Mouse (Mus musculus): ENCODE results near the gene Dclk2.

The Dclk2 gene

GRCm38 (mm10) chr3:86802825-86803224, 117.8 kb downstream of the Dclk2 start:
- intact Hi-C loops (cut with DNase I), result no loop called here

- intact Hi-C loops (cut with DNase I), result no loop called here
These were observed 119.8 kb downstream of the Dclk2 start for GRCm38 (mm10) chr3:86800841-86801240.

- intact Hi-C loops (cut with DNase I), result no loop called here
These were observed 121.6 kb downstream of the Dclk2 start for GRCm38 (mm10) chr3:86799041-86799440.

GRCm38 (mm10) chr3:86797871-86798460, 122.7 kb downstream of the Dclk2 start:
- intact Hi-C loops (cut with DNase I), result no loop called here

- intact Hi-C loops (cut with DNase I), result no loop called here
These were observed 123.9 kb downstream of the Dclk2 start for GRCm38 (mm10) chr3:86796716-86797115.

- intact Hi-C loops (cut with DNase I), result no loop called here
These were observed 126.9 kb downstream of the Dclk2 start for GRCm38 (mm10) chr3:86793720-86794191.

- intact Hi-C loops (cut with DNase I), result no loop called here
These were observed 127.4 kb downstream of the Dclk2 start for GRCm38 (mm10) chr3:86793264-86793663.

- intact Hi-C loops (cut with DNase I), result loop anchor here (5.0 kb wide), 1 partner anchor 188 kb away; no protein-coding TSS in a partner anchor
These were observed 130.9 kb downstream of the Dclk2 start for GRCm38 (mm10) chr3:86789752-86790151.

GRCm38 (mm10) chr3:86788711-86789110, 131.9 kb downstream of the Dclk2 start:
- intact Hi-C loops (cut with DNase I), result loop anchor here (1.0 to 5.0 kb wide), 2 partner anchors 24 to 189 kb away; no protein-coding TSS in a partner anchor

GRCm38 (mm10) chr3:86787423-86788123, 133.1 kb downstream of the Dclk2 start:
- intact Hi-C loops (cut with DNase I), result loop anchor here (1.0 to 5.0 kb wide), 2 partner anchors 25 to 190 kb away; no protein-coding TSS in a partner anchor

- intact Hi-C loops (cut with DNase I), result loop anchor here (5.0 kb wide), 1 partner anchor 190 kb away; no protein-coding TSS in a partner anchor
These were observed 133.8 kb downstream of the Dclk2 start for GRCm38 (mm10) chr3:86786845-86787351.

- intact Hi-C loops (cut with DNase I), result loop anchor here (5.0 kb wide), 1 partner anchor 191 kb away; no protein-coding TSS in a partner anchor
These were observed 134.4 kb downstream of the Dclk2 start for GRCm38 (mm10) chr3:86786280-86786679.

- intact Hi-C loops (cut with DNase I), result loop anchor here (5.0 kb wide), 1 partner anchor 192 kb away; no protein-coding TSS in a partner anchor
These were observed 135.7 kb downstream of the Dclk2 start for GRCm38 (mm10) chr3:86784930-86785329.

- intact Hi-C loops (cut with DNase I), result no loop called here
These were observed 136.6 kb downstream of the Dclk2 start for GRCm38 (mm10) chr3:86784051-86784450.

- intact Hi-C loops (cut with DNase I), result no loop called here
These were observed 140.9 kb downstream of the Dclk2 start for GRCm38 (mm10) chr3:86779704-86780103.

GRCm38 (mm10) chr3:86775444-86775828, 145.2 kb downstream of the Dclk2 start:
- intact Hi-C loops (cut with DNase I), result no loop called here

GRCm38 (mm10) chr3:86774566-86775443, 145.8 kb downstream of the Dclk2 start:
- intact Hi-C loops (cut with DNase I), result no loop called here

- intact Hi-C loops (cut with DNase I), result loop anchor here (10.0 kb wide), 1 partner anchor 444 kb away; no protein-coding TSS in a partner anchor
These were observed 151.7 kb downstream of the Dclk2 start for GRCm38 (mm10) chr3:86768969-86769368.

- intact Hi-C loops (cut with DNase I), result loop anchor here (10.0 kb wide), 1 partner anchor 444 kb away; no protein-coding TSS in a partner anchor
These were observed 152.1 kb downstream of the Dclk2 start for GRCm38 (mm10) chr3:86768553-86768952.

- intact Hi-C loops (cut with DNase I), result loop anchor here (5.0 to 10.0 kb wide), 2 partner anchors 438 to 490 kb away; no protein-coding TSS in a partner anchor
These were observed 158.2 kb downstream of the Dclk2 start for GRCm38 (mm10) chr3:86762456-86762855.

- intact Hi-C loops (cut with DNase I), result loop anchor here (5.0 to 10.0 kb wide), 2 partner anchors 437 to 490 kb away; no protein-coding TSS in a partner anchor
These were observed 158.6 kb downstream of the Dclk2 start for GRCm38 (mm10) chr3:86762036-86762415.

Measured in adrenal gland (tissue).